Mouse (Mus musculus): ENCODE measurements around the gene Npc2.

DNA sequence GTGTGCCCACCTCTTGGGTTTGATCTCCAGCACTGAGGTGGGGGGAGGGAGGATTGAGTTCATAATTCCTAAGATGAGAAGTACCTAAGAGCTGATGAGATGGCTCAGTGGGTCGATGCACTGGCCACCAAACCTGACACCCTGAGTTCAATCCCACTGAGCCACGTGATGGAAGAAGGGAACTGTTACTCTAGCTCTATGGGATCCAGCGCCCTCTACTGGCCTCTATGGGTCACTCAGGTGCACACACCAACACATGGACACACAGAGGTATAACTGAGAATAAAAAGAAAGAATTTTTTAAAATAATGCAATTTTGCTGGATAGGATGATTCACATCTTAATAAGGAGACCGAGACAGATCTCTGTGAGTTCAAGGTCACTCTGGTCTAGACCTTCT lies 45.5 kb upstream of the Npc2 start:
- TF ChIP-seq POLR2A (IDR thresholded peaks at IDR 0.05; ENCODE audit: borderline replicate concordance, extremely low read depth, low read depth, low read length) (no peak), CTCF (IDR thresholded peaks at IDR 0.05; ENCODE audit: insufficient read depth, low read length) (no peak)

Measured in lung, adult 2 months (tissue).